Mouse (Mus musculus): Measurements from ENCODE around the gene Casc4. TPM values are rescaled to one million over a fixed set of nuclear protein-coding genes. Genes with fewer than 3 reads are reported as not detected.

The Casc4 gene
- polyA plus RNA-seq (2015; fragmentation: Nextera tagmentation; extraction: Ambion mirVana) = 11.6 and 13.0 TPM in 2 replicates

DNA sequence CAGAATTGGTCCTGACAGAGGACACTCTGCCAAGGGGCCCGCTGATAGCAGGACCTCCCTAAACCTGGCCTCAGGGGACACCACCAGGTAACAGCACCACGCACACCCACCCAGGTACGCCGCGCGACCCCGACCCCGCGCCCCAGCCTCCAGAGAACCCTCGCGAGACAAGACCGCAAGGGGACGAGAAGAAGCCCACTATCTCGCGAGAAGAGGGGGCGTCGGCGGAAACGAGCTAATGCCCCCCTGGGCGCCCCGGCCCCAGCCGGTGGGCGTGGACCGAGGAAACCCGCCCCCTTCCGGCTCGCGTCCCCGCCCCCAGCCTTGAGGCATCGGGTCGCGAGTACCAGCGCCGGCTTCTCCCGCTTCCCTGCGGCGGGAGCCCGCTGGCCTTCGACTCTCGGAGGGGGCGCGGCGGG, at the start of gene Casc4:
Gene Casc4 (plus strand): TSS at position 339 of the 419 bp plus-strand sequence.
- no peaks in the 10 kb centered on the region for H3K27me3 ChIP-seq (replicated peaks; ENCODE audit: control insufficient read depth, insufficient read depth, low read length)
- peak within 1 kb of the TSS; percentile 88 for H3K4me3 ChIP-seq (ENCODE audit: low read length)
- under 1% methylated on average over 35 of the region's 43 CpGs for WGBS
- H3K4me2 ChIP-seq (ENCODE audit: low read depth, low read length) = peak within 1 kb of the TSS; percentile 91
- H3K27ac ChIP-seq (ENCODE audit: low read length) = peak within 1 kb of the TSS; percentile 74
- peak; percentile 98 for ATAC-seq
- H3K36me3 ChIP-seq (ENCODE audit: control insufficient read depth, insufficient read depth, low read length) = 0 out of 2 replicates have a peak, but pooled peaks cover 3% of the 10 kb centered on the region
- peaks cover 6% of the 10 kb centered on the region; the same call in 1 of the 2 replicates for H3K4me1 ChIP-seq (ENCODE audit: control insufficient read depth, insufficient read depth, low read length)
- H3K9me3 ChIP-seq (ENCODE audit: control insufficient read depth, low read length) = no peaks in the 10 kb centered on the region
- peak within 1 kb of the TSS; percentile 84 for H3K9ac ChIP-seq (ENCODE audit: low read depth, low read length)

DNA sequence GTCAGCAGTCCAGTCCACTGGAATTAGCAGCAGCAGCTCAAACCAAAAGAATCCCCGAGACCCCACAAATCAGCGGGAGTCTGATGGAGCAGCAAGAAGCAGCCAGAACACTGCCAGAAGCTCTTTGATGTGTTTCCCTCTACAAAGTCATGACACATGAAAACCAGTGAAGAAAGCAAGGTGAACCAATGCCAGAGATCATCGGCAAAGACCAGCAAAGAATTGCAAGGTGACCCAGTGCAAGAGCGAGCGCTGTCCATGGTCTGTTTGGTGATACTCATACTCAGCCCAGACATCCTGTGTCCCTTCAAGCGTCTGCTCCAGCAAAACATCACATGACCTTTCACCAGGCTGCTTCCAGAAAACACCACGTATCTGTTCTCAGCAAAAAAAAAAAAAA, 45.0 kb upstream of the Casc4 start:
- no peak overlapping the region for H3K4me2 ChIP-seq (ENCODE audit: low read depth, low read length)
- no peaks in the 10 kb centered on the region for H3K9me3 ChIP-seq (ENCODE audit: control insufficient read depth, low read length)
- no peak overlapping the region for H3K4me3 ChIP-seq (ENCODE audit: low read length)
- no peaks in the 10 kb centered on the region for H3K4me1 ChIP-seq (ENCODE audit: control insufficient read depth, insufficient read depth, low read length)
- no peak for ATAC-seq
- H3K27me3 ChIP-seq (replicated peaks; ENCODE audit: control insufficient read depth, insufficient read depth, low read length) = no peaks in the 10 kb centered on the region
- 93% methylated on average over 7 of the region's 7 CpGs for WGBS
- H3K27ac ChIP-seq (ENCODE audit: low read length) = no peak overlapping the region
- H3K36me3 ChIP-seq (ENCODE audit: control insufficient read depth, insufficient read depth, low read length) = no peaks in the 10 kb centered on the region
- no peak overlapping the region for H3K9ac ChIP-seq (ENCODE audit: low read depth, low read length)

DNA sequence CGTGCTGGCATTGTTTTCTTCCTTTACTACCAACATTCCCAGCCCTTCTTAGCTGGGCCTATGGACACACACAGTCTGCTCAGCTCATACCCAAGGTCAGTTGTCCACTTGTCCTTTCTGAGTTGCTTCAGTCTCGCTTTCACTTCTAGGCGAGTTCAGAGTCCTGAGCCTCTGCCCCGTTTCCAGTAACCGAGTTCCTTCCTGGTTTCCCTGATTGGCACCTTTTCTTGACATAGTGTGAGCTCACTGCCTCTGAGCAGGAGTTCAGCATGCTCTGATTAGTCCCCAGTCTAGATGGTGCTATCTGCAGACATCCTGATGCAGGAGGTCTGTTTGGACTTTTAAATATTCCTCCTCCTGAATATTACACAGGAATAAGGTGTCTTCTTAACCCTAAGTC, 42.1 kb upstream of the Casc4 start:
- H3K4me1 ChIP-seq (ENCODE audit: control insufficient read depth, insufficient read depth, low read length) = no peaks in the 10 kb centered on the region
- no peaks in the 10 kb centered on the region for H3K36me3 ChIP-seq (ENCODE audit: control insufficient read depth, insufficient read depth, low read length)
- H3K4me2 ChIP-seq (ENCODE audit: low read depth, low read length) = no peak overlapping the region
- H3K4me3 ChIP-seq (ENCODE audit: low read length) = no peak overlapping the region
- no peaks in the 10 kb centered on the region for H3K27me3 ChIP-seq (replicated peaks; ENCODE audit: control insufficient read depth, insufficient read depth, low read length)
- WGBS = 66% methylated on average over 5 of the region's 5 CpGs
- no peaks in the 10 kb centered on the region for H3K9me3 ChIP-seq (ENCODE audit: control insufficient read depth, low read length)
- H3K27ac ChIP-seq (ENCODE audit: low read length) = no peak overlapping the region
- no peak for ATAC-seq
- no peak overlapping the region for H3K9ac ChIP-seq (ENCODE audit: low read depth, low read length)

DNA sequence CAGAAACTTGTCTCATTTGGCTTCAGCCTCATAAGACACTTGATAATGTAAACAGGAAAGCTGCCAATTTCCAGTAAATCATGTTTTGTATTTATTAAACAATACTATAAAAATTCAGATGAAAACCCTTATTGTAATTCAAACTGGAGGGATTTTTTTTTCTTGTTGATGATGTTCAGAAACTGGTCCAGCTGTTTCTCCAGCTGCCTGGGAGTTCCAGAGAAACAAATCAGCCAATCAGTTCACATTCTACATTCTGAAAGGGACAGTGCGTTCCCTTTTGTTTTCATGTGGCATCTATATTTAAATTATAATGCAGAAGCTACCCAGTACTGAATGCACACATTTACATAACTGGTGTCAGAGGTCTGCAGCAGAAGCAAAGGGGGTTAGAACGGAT, 40.6 kb upstream of the Casc4 start:
- no peaks in the 10 kb centered on the region for H3K36me3 ChIP-seq (ENCODE audit: control insufficient read depth, insufficient read depth, low read length)
- no peak overlapping the region for H3K9ac ChIP-seq (ENCODE audit: low read depth, low read length)
- ATAC-seq = no peak
- no peak overlapping the region for H3K4me3 ChIP-seq (ENCODE audit: low read length)
- H3K4me2 ChIP-seq (ENCODE audit: low read depth, low read length) = no peak overlapping the region
- H3K27me3 ChIP-seq (replicated peaks; ENCODE audit: control insufficient read depth, insufficient read depth, low read length) = no peaks in the 10 kb centered on the region
- H3K9me3 ChIP-seq (ENCODE audit: control insufficient read depth, low read length) = no peaks in the 10 kb centered on the region
- 58% methylated on average over 2 of the region's 2 CpGs for WGBS
- H3K4me1 ChIP-seq (ENCODE audit: control insufficient read depth, insufficient read depth, low read length) = no peaks in the 10 kb centered on the region
- H3K27ac ChIP-seq (ENCODE audit: low read length) = no peak overlapping the region

DNA sequence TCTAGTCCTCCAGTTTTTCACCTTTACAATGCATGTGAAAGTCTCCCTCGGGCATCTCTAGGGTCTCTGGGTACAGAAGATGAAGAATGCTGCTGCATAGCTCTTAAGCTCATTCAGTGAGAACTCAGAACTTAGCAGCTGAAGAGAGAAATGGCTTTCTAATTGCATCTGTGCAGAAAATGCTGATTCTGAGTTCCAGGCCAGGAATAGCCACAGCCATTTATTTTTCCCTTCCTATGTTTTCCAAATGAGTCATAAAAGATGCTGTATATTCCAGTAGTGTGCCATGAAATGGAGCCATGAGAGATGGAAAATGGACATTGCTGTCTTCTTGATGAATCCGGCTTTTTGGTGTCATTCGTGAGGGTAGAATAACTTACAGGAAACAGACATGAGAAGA, 38.4 kb upstream of the Casc4 start:
- Histone ChIP-seq H3K27me3 (replicated peaks; ENCODE audit: control insufficient read depth, insufficient read depth, low read length) (no peaks in the 10 kb centered on the region), H3K9me3 (ENCODE audit: control insufficient read depth, low read length) (no peaks in the 10 kb centered on the region), H3K4me1 (ENCODE audit: control insufficient read depth, insufficient read depth, low read length) (no peaks in the 10 kb centered on the region), H3K9ac (ENCODE audit: low read depth, low read length) (no peak overlapping the region), H3K4me3 (ENCODE audit: low read length) (no peak overlapping the region), H3K4me2 (ENCODE audit: low read depth, low read length) (no peak overlapping the region), H3K27ac (ENCODE audit: low read length) (no peak overlapping the region), H3K36me3 (ENCODE audit: control insufficient read depth, insufficient read depth, low read length) (no peaks in the 10 kb centered on the region)
- WGBS = 82% methylated on average over 3 of the region's 3 CpGs
- no peak for ATAC-seq

DNA sequence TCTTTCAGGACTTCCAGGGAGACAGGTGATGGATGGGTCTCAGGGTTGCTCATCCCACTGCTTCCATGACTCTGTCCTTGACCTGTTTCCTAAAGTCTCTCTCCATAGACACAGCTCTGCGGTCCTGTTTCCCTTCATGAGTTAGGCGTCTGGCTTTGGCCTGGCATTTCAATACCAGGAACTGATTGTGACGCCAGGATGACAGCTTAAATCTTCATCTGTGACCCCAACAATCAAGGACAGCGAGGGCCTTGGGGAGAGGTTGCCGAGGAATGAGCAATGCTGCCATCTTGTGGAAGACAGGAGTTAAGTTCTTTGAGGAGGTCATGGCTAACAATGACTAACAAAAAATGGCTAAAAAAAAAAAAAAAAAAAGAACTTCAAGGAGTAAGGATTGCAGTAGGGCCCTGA, 34.3 kb upstream of the Casc4 start:
- no peak overlapping the region for H3K9ac ChIP-seq (ENCODE audit: low read depth, low read length)
- no peak overlapping the region for H3K4me2 ChIP-seq (ENCODE audit: low read depth, low read length)
- no peaks in the 10 kb centered on the region for H3K9me3 ChIP-seq (ENCODE audit: control insufficient read depth, low read length)
- 8% methylated on average over 5 of the region's 5 CpGs for WGBS
- no peak for ATAC-seq
- no peaks in the 10 kb centered on the region for H3K4me1 ChIP-seq (ENCODE audit: control insufficient read depth, insufficient read depth, low read length)
- H3K27ac ChIP-seq (ENCODE audit: low read length) = no peak overlapping the region
- H3K27me3 ChIP-seq (replicated peaks; ENCODE audit: control insufficient read depth, insufficient read depth, low read length) = no peaks in the 10 kb centered on the region
- H3K4me3 ChIP-seq (ENCODE audit: low read length) = no peak overlapping the region
- no peaks in the 10 kb centered on the region for H3K36me3 ChIP-seq (ENCODE audit: control insufficient read depth, insufficient read depth, low read length)

DNA sequence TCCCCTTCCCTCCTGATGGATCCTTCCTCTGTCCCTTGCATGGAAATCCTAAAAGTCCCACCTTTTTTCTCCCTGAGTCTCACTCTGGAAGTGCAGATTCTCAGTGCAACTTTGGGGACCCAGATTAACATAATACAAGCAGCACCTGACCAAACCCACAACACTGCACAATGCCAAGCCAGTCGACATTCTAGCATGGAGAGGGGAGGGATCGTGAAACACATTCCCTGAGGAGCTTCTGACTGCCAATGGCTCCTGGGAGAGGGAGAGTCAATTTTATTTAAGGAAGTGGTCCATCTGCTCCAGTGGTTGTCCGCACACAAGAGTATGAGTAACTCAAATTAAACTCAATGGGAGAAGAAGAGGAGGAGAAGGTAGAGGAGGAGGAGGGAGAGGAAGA, 31.8 kb upstream of the Casc4 start:
- no peak overlapping the region for H3K4me3 ChIP-seq (ENCODE audit: low read length)
- 38% methylated on average over 3 of the region's 3 CpGs for WGBS
- ATAC-seq = no peak
- H3K27ac ChIP-seq (ENCODE audit: low read length) = no peak overlapping the region
- no peaks in the 10 kb centered on the region for H3K27me3 ChIP-seq (replicated peaks; ENCODE audit: control insufficient read depth, insufficient read depth, low read length)
- H3K4me1 ChIP-seq (ENCODE audit: control insufficient read depth, insufficient read depth, low read length) = no peaks in the 10 kb centered on the region
- H3K9ac ChIP-seq (ENCODE audit: low read depth, low read length) = no peak overlapping the region
- H3K4me2 ChIP-seq (ENCODE audit: low read depth, low read length) = no peak overlapping the region
- no peaks in the 10 kb centered on the region for H3K9me3 ChIP-seq (ENCODE audit: control insufficient read depth, low read length)
- H3K36me3 ChIP-seq (ENCODE audit: control insufficient read depth, insufficient read depth, low read length) = no peaks in the 10 kb centered on the region

DNA sequence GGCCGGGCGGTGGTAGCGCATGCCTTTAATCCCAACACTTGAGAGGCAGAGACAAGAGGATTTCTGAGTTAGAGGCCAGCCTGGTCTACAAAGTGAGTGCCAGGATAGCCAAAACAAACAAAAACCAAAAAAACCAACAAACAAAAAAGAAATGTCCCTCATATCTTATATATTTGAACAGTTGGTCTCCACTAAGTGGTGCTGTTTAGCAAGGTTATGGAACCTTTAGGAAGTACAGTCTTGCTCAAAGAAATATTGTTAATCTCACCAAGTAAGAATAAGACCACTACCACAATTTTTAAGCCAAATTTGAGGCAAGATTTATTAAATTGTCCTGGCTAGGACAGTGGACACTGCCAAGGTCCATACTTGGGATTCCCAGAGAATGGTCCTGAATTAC, 25.3 kb upstream of the Casc4 start:
- H3K36me3 ChIP-seq (ENCODE audit: control insufficient read depth, insufficient read depth, low read length) = no peaks in the 10 kb centered on the region
- WGBS = over 99% methylated on average over 3 of the region's 3 CpGs
- H3K27me3 ChIP-seq (replicated peaks; ENCODE audit: control insufficient read depth, insufficient read depth, low read length) = no peaks in the 10 kb centered on the region
- H3K4me3 ChIP-seq (ENCODE audit: low read length) = no peak overlapping the region
- H3K4me2 ChIP-seq (ENCODE audit: low read depth, low read length) = no peak overlapping the region
- no peaks in the 10 kb centered on the region for H3K9me3 ChIP-seq (ENCODE audit: control insufficient read depth, low read length)
- ATAC-seq = no peak
- H3K27ac ChIP-seq (ENCODE audit: low read length) = no peak overlapping the region
- H3K9ac ChIP-seq (ENCODE audit: low read depth, low read length) = no peak overlapping the region
- no peaks in the 10 kb centered on the region for H3K4me1 ChIP-seq (ENCODE audit: control insufficient read depth, insufficient read depth, low read length)

DNA sequence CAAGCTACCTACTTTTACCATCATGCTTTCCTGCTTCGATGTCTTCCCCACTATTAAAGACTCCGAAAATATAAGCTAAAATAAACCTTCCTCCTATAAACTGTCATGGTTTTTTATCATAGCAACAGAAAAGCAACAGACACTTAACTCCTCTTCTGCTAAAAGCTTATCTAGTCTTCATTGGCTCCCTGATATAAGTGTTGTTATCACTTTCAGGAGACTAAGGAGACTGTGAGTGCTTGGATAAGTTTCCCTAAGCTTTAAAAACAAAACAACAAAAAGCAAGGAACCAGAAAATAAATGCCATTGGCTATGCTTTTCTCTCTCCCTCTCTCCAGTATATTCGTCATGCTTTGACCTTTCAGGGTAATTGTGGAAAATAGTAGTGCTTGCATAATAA, 24.5 kb upstream of the Casc4 start:
- no peaks in the 10 kb centered on the region for H3K27me3 ChIP-seq (replicated peaks; ENCODE audit: control insufficient read depth, insufficient read depth, low read length)
- H3K9ac ChIP-seq (ENCODE audit: low read depth, low read length) = no peak overlapping the region
- H3K27ac ChIP-seq (ENCODE audit: low read length) = no peak overlapping the region
- no peak for ATAC-seq
- H3K4me1 ChIP-seq (ENCODE audit: control insufficient read depth, insufficient read depth, low read length) = no peaks in the 10 kb centered on the region
- H3K4me3 ChIP-seq (ENCODE audit: low read length) = no peak overlapping the region
- WGBS = 79% methylated on average over 3 of the region's 3 CpGs
- no peaks in the 10 kb centered on the region for H3K36me3 ChIP-seq (ENCODE audit: control insufficient read depth, insufficient read depth, low read length)
- H3K9me3 ChIP-seq (ENCODE audit: control insufficient read depth, low read length) = no peaks in the 10 kb centered on the region
- H3K4me2 ChIP-seq (ENCODE audit: low read depth, low read length) = no peak overlapping the region

DNA sequence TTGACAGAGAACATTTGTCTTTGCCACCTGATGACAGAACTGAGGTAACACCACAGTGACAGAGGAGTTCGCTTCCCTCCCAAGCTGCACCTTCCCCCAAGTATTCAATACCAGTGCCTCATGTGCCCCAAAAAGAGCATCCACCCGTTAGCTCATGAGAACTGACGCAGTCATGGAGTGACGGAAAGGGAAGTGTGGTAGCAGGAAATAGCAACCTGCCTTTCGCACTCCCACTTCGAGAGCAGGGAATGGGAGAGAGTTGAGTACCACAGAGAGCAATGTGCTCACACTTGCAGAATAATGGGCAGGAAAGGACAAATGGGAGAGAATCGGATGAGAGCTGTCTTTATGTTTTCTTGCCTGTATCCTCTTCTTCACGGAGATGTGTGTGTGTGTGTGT, 20.7 kb upstream of the Casc4 start:
- Histone ChIP-seq H3K9ac (ENCODE audit: low read depth, low read length) (no peak overlapping the region), H3K27me3 (replicated peaks; ENCODE audit: control insufficient read depth, insufficient read depth, low read length) (no peaks in the 10 kb centered on the region), H3K9me3 (ENCODE audit: control insufficient read depth, low read length) (no peaks in the 10 kb centered on the region), H3K27ac (ENCODE audit: low read length) (no peak overlapping the region), H3K36me3 (ENCODE audit: control insufficient read depth, insufficient read depth, low read length) (no peaks in the 10 kb centered on the region), H3K4me2 (ENCODE audit: low read depth, low read length) (no peak overlapping the region), H3K4me1 (ENCODE audit: control insufficient read depth, insufficient read depth, low read length) (no peaks in the 10 kb centered on the region), H3K4me3 (ENCODE audit: low read length) (no peak overlapping the region)
- no peak for ATAC-seq
- WGBS = 63% methylated on average over 8 of the region's 8 CpGs
